Mouse (Mus musculus): ENCODE results near the gene Pip4k2b.
A peak's percentile ranks its signal among the peaks of the same experiment; 100 is the strongest.

Pip4k2b gene

GRCm38 (mm10) chr11:97694921-97695711 is 49.4 kb downstream of the Pip4k2b start:
- peak in 1 of 2 experiments; percentile 72 for DNase-seq (ENCODE audit: low spot score in 2 of 2)

- DNase-seq (ENCODE audit: low spot score in 2 of 2): no peak
These were observed 50.1 kb downstream of the Pip4k2b start for GRCm38 (mm10) chr11:97694435-97694834.

GRCm38 (mm10) chr11:97689861-97690260 is 54.6 kb downstream of the Pip4k2b start:
- peak; percentile 57 to 84 for DNase-seq (ENCODE audit: low spot score in 2 of 2)

GRCm38 (mm10) chr11:97687061-97687460 is 57.4 kb downstream of the Pip4k2b start:
- DNase-seq (ENCODE audit: low spot score in 2 of 2): no peak

GRCm38 (mm10) chr11:97686322-97686908 is 58.1 kb downstream of the Pip4k2b start:
- DNase-seq (ENCODE audit: low spot score in 2 of 2): no peak

- peak; percentile 60 to 71 for DNase-seq (ENCODE audit: low spot score in 2 of 2)
These were observed 58.7 kb downstream of the Pip4k2b start, which contains the start of gene Cisd3 for GRCm38 (mm10) chr11:97685613-97686321. TSS of gene Cisd3 (plus strand) at chr11:97685826.

- no peak for DNase-seq (ENCODE audit: low spot score in 2 of 2)
These were observed 59.7 kb downstream of the Pip4k2b start for GRCm38 (mm10) chr11:97684766-97685165.

- DNase-seq (ENCODE audit: low spot score in 2 of 2): no peak
These were observed 60.3 kb downstream of the Pip4k2b start for GRCm38 (mm10) chr11:97684063-97684680.

GRCm38 (mm10) chr11:97682504-97683055 is 61.9 kb downstream of the Pip4k2b start:
- no peak for DNase-seq (ENCODE audit: low spot score in 2 of 2)

GRCm38 (mm10) chr11:97680430-97680829 is 64.1 kb downstream of the Pip4k2b start:
- DNase-seq (ENCODE audit: low spot score in 2 of 2): peak; percentile 43 to 70

GRCm38 (mm10) chr11:97678301-97678700 is 66.2 kb downstream of the Pip4k2b start:
- DNase-seq (ENCODE audit: low spot score in 2 of 2): no peak

GRCm38 (mm10) chr11:97677842-97678241 is 66.7 kb downstream of the Pip4k2b start:
- DNase-seq (ENCODE audit: low spot score in 2 of 2): no peak

GRCm38 (mm10) chr11:97677381-97677780 is 67.1 kb downstream of the Pip4k2b start:
- DNase-seq (ENCODE audit: low spot score in 2 of 2): no peak

- DNase-seq (ENCODE audit: low spot score in 2 of 2): no peak
These were observed 68.3 kb downstream of the Pip4k2b start for GRCm38 (mm10) chr11:97676050-97676754.

GRCm38 (mm10) chr11:97673148-97673547 is 71.4 kb downstream of the Pip4k2b start:
- DNase-seq (ENCODE audit: low spot score in 2 of 2): no peak

- DNase-seq (ENCODE audit: low spot score in 2 of 2): no peak
These were observed 73.4 kb downstream of the Pip4k2b start for GRCm38 (mm10) chr11:97671177-97671527.

- DNase-seq (ENCODE audit: low spot score in 2 of 2): no peak
These were observed 74.0 kb downstream of the Pip4k2b start for GRCm38 (mm10) chr11:97670234-97671176.

GRCm38 (mm10) chr11:97669829-97670228 is 74.7 kb downstream of the Pip4k2b start:
- DNase-seq (ENCODE audit: low spot score in 2 of 2): peak in 1 of 2 experiments; percentile 44

GRCm38 (mm10) chr11:97669268-97669667 is 75.2 kb downstream of the Pip4k2b start:
- DNase-seq (ENCODE audit: low spot score in 2 of 2): no peak

- no peak for DNase-seq (ENCODE audit: low spot score in 2 of 2)
These were observed 76.3 kb downstream of the Pip4k2b start for GRCm38 (mm10) chr11:97668160-97668559.
